In the genomic region with DNA sequence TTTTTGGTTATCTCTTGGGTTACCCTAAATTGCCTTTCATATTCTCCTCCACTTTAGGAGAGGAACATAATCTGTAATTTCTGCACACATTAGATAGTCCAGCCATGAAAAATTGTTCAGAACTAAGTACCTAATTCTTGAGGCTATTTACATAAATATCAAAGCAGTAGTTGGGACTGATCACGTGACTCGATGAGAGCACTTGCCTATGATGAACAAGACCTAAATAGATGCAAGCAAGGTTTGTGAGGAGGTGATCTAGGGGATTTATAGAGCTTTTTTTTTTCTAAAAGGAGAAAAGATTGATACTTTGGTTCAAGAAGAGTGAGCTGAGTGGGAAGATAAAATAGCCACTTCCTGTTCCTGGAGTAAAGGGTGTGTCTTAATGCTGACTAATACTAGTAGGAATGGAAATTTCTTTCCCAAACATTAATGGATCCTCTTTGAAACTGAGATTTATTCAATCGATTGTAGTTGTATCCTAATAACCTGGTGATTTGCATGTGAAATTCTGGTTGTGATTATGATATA, we compare ENCODE assay signal across 22 mouse cellular contexts.
"Had no signal": no experiment of that assay in that cellular context is flagged by ENCODE, and none has a peak within 500 bp of the region (broad histone marks: within the 10 kb centered on the region; RNA-seq: fewer than 3 reads in every experiment).

No protein-coding gene starts in this region.

- H3K9ac ChIP-seq: limb, embryonic 13.5 days; liver, embryonic 12.5 days; liver, embryonic 15.5 days; lung, embryonic 15.5 days; midbrain, embryonic 15.5 days; neural tube, embryonic 13.5 days had no signal

- H3K36me3 ChIP-seq: midbrain, embryonic 15.5 days; neural tube, embryonic 13.5 days had no signal

- ATAC-seq: liver, embryonic 12.5 days; midbrain, embryonic 15.5 days had no signal

- H3K27me3 ChIP-seq: limb, embryonic 13.5 days; liver, embryonic 12.5 days; liver, embryonic 15.5 days; lung, embryonic 15.5 days; megakaryocyte, embryonic 14.5 days; midbrain, embryonic 15.5 days; neural tube, embryonic 13.5 days had no signal

- H3K4me3 ChIP-seq: layer of hippocampus, adult 2 months; limb, embryonic 10.5 days; limb, embryonic 13.5 days; liver, embryonic 12.5 days; liver, embryonic 15.5 days; lung, embryonic 15.5 days; megakaryocyte, embryonic 14.5 days; midbrain, embryonic 15.5 days; neural tube, embryonic 13.5 days had no signal

- H3K9me3 ChIP-seq: limb, embryonic 10.5 days; limb, embryonic 13.5 days; liver, embryonic 12.5 days; liver, embryonic 15.5 days; lung, embryonic 15.5 days; megakaryocyte, embryonic 14.5 days; midbrain, embryonic 15.5 days; neural tube, embryonic 13.5 days had no signal

- H3K4me2 ChIP-seq: limb, embryonic 13.5 days; liver, embryonic 12.5 days; liver, embryonic 15.5 days; lung, embryonic 15.5 days; midbrain, embryonic 11.5 days; midbrain, embryonic 15.5 days; neural tube, embryonic 13.5 days had no signal

- DNase-seq: kidney, adult 18-20 months; kidney, adult 9 months; kidney, postnatal 25 days; layer of hippocampus, adult 9-11 months; liver; lung, adult 18-20 months; retina, postnatal 1 day; right cerebral cortex, postnatal 25 days; spleen, adult 18-20 months; thymus, adult 18-20 months; thymus, postnatal 36 days had no signal

- H3K27ac ChIP-seq: layer of hippocampus, adult 2 months; limb, embryonic 10.5 days; limb, embryonic 13.5 days; liver, embryonic 12.5 days; liver, embryonic 15.5 days; lung, embryonic 15.5 days; macrophage; midbrain, embryonic 15.5 days; neural tube, embryonic 13.5 days had no signal
